Mouse (Mus musculus): Measurements from ENCODE around the gene Gnas. TPM values are rescaled to one million over a fixed set of nuclear protein-coding genes. Genes with fewer than 3 reads are reported as not detected.

Gnas gene
- polyA plus RNA-seq, 1 experiment from 2014 or later, result 1,578 TPM

DNA sequence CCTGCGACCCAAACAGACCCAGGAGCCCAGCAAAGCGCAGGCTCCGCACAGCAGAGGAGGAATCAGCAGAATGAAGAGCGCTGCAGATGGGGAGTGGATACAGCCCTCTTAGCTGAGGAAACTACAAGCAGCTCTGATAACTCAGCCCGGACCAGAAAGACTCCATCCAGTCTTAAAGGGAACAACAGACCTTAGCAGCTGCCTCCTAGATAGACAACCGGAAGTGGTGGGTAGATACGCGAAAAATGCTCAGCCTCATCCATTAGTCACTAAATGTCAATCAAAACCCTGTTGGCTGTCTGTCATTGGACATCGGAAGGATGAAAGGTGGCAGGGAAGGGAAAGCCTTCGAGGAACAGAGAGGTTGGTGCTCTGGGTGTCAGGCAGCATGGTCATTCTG is 82.5 kb downstream of the Gnas start:
- no peak for ATAC-seq (ENCODE audit: insufficient number of reproducible peaks, insufficient read depth, low FRiP score, low read depth)
- Histone ChIP-seq H3K9ac (ENCODE audit: low read length) (no peak overlapping the region), H3K4me1 (ENCODE audit: control insufficient read depth in 2 of 2, insufficient read depth in 2 of 2, low read length in 2 of 2) (no peaks in the 10 kb centered on the region), H3K27me3 (ENCODE audit: control insufficient read depth, insufficient read depth, low read length) (no peaks in the 10 kb centered on the region), H3K9me3 (ENCODE audit: control insufficient read depth, low read length) (no peaks in the 10 kb centered on the region), H3K4me3 (ENCODE audit: control insufficient read depth in 1 of 2, insufficient read depth in 1 of 2, low read depth in 1 of 2, low read length in 2 of 2) (no peak overlapping the region), H3K27ac (replicated peaks in 1 of 2; ENCODE audit: control insufficient read depth in 1 of 2, insufficient read depth in 1 of 2, low read depth in 2 of 2, low read length in 2 of 2) (no peak overlapping the region), H3K36me3 (ENCODE audit: control insufficient read depth, insufficient read depth, low read length) (no peaks in the 10 kb centered on the region), H3K4me2 (ENCODE audit: low read length) (no peak overlapping the region)
- 65% methylated on average over 10 of the region's 10 CpGs for WGBS

DNA sequence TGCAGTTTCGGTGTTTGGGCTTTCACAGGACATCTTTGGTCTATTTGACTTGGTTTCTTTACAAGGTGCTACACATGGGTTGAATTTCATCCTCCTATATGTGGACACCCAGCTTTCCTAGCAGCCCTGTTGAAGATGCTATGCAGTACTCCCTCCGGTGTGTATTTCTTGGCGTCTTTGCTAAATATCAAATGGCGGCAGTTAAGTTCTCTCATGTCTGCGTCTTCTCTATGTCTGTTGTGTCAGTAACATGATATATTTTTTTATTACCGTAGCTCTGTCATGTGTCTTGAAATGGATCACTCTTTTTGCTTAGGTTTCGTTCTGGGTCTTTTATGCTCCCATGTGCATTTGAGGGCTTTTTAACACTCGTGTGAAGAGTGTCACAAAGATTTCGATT is 96.9 kb downstream of the Gnas start:
- Histone ChIP-seq H3K36me3 (ENCODE audit: control insufficient read depth, insufficient read depth, low read length) (no peaks in the 10 kb centered on the region), H3K27ac (replicated peaks in 1 of 2; ENCODE audit: control insufficient read depth in 1 of 2, insufficient read depth in 1 of 2, low read depth in 2 of 2, low read length in 2 of 2) (no peak overlapping the region), H3K4me2 (ENCODE audit: low read length) (no peak overlapping the region), H3K9me3 (ENCODE audit: control insufficient read depth, low read length) (no peaks in the 10 kb centered on the region), H3K9ac (ENCODE audit: low read length) (no peak overlapping the region), H3K4me3 (ENCODE audit: control insufficient read depth in 1 of 2, insufficient read depth in 1 of 2, low read depth in 1 of 2, low read length in 2 of 2) (no peak overlapping the region), H3K4me1 (ENCODE audit: control insufficient read depth in 2 of 2, insufficient read depth in 2 of 2, low read length in 2 of 2) (no peaks in the 10 kb centered on the region), H3K27me3 (ENCODE audit: control insufficient read depth, insufficient read depth, low read length) (no peaks in the 10 kb centered on the region)
- 88% methylated on average over 9 of the region's 9 CpGs for WGBS
- no peak for ATAC-seq (ENCODE audit: insufficient number of reproducible peaks, insufficient read depth, low FRiP score, low read depth)

DNA sequence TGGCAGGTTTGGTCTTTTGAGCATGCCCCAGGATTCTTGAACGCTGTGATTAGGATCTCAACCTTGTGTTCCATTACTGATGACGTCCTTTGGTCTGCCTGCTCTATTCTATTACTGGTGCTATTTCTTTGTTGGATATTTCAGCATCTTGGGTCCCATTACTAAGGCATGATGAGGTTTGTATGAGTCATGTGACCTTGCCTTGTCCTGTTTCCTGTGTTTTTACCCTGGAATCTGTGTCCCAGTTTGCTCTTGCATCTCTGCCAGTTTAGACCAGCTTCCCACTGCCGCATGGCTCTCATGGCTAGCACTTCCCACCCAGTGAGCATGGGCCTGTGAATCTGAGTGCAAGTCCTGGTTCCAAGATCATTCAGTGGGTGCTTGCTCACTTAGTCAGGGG is 107.8 kb downstream of the Gnas start:
- 82% methylated on average over 3 of the region's 3 CpGs for WGBS
- H3K27ac ChIP-seq (replicated peaks in 1 of 2; ENCODE audit: control insufficient read depth in 1 of 2, insufficient read depth in 1 of 2, low read depth in 2 of 2, low read length in 2 of 2), result no peak overlapping the region
- ATAC-seq (ENCODE audit: insufficient number of reproducible peaks, insufficient read depth, low FRiP score, low read depth), result no peak
- H3K9me3 ChIP-seq (ENCODE audit: control insufficient read depth, low read length), result no peaks in the 10 kb centered on the region
- H3K4me2 ChIP-seq (ENCODE audit: low read length), result no peak overlapping the region
- no peak overlapping the region for H3K4me3 ChIP-seq (ENCODE audit: control insufficient read depth in 1 of 2, insufficient read depth in 1 of 2, low read depth in 1 of 2, low read length in 2 of 2)
- H3K4me1 ChIP-seq (ENCODE audit: control insufficient read depth in 2 of 2, insufficient read depth in 2 of 2, low read length in 2 of 2), result no peaks in the 10 kb centered on the region
- H3K36me3 ChIP-seq (ENCODE audit: control insufficient read depth, insufficient read depth, low read length), result no peaks in the 10 kb centered on the region
- H3K9ac ChIP-seq (ENCODE audit: low read length), result no peak overlapping the region
- H3K27me3 ChIP-seq (ENCODE audit: control insufficient read depth, insufficient read depth, low read length), result no peaks in the 10 kb centered on the region

DNA sequence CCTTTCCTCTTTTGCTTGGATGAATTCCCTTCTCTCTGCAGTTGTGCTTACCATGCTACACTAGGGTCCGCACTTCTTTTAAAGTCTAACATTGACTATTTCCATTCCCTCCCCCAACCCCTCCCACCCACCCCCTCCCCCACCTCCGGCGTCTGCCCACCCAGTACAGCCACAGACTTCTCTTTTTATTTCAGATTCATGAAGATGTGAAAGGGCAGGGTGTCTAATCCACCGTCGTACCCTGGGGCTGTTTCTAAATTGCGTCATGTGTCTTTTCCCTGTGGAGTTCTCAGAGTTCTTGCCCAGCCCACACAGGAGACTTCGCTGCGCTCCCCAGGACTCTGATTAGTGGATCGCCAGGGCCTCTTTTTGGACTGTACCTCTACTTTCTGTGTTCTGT is 108.4 kb downstream of the Gnas start:
- no peak for ATAC-seq (ENCODE audit: insufficient number of reproducible peaks, insufficient read depth, low FRiP score, low read depth)
- no peak overlapping the region for H3K4me3 ChIP-seq (ENCODE audit: control insufficient read depth in 1 of 2, insufficient read depth in 1 of 2, low read depth in 1 of 2, low read length in 2 of 2)
- WGBS, result 71% methylated on average over 9 of the region's 9 CpGs
- no peak overlapping the region for H3K9ac ChIP-seq (ENCODE audit: low read length)
- no peaks in the 10 kb centered on the region for H3K9me3 ChIP-seq (ENCODE audit: control insufficient read depth, low read length)
- no peak overlapping the region for H3K27ac ChIP-seq (replicated peaks in 1 of 2; ENCODE audit: control insufficient read depth in 1 of 2, insufficient read depth in 1 of 2, low read depth in 2 of 2, low read length in 2 of 2)
- no peaks in the 10 kb centered on the region for H3K4me1 ChIP-seq (ENCODE audit: control insufficient read depth in 2 of 2, insufficient read depth in 2 of 2, low read length in 2 of 2)
- no peak overlapping the region for H3K4me2 ChIP-seq (ENCODE audit: low read length)
- no peaks in the 10 kb centered on the region for H3K36me3 ChIP-seq (ENCODE audit: control insufficient read depth, insufficient read depth, low read length)
- no peaks in the 10 kb centered on the region for H3K27me3 ChIP-seq (ENCODE audit: control insufficient read depth, insufficient read depth, low read length)

DNA sequence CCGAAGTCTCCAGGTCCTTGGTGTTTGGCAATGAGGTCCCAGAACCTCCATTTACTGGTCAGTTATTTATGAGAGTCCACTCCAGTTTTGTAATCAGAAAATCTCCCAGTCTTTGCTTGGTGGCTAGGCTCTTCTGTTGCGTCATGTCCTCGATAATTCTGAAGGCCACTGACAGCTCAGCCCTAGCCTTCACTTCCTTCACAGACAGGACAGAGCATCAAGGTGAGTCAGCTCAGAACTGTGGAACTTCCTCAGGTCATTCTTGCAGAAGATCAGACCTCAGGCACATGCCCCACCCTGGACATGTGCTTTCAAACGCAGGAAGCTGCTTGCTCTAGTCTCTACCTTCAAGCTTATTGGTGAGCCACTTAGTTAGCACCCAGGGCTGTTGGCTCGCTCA is 109.3 kb downstream of the Gnas start:
- no peaks in the 10 kb centered on the region for H3K27me3 ChIP-seq (ENCODE audit: control insufficient read depth, insufficient read depth, low read length)
- no peaks in the 10 kb centered on the region for H3K4me1 ChIP-seq (ENCODE audit: control insufficient read depth in 2 of 2, insufficient read depth in 2 of 2, low read length in 2 of 2)
- no peak overlapping the region for H3K4me3 ChIP-seq (ENCODE audit: control insufficient read depth in 1 of 2, insufficient read depth in 1 of 2, low read depth in 1 of 2, low read length in 2 of 2)
- H3K9me3 ChIP-seq (ENCODE audit: control insufficient read depth, low read length), result no peaks in the 10 kb centered on the region
- no peaks in the 10 kb centered on the region for H3K36me3 ChIP-seq (ENCODE audit: control insufficient read depth, insufficient read depth, low read length)
- no peak overlapping the region for H3K27ac ChIP-seq (replicated peaks in 1 of 2; ENCODE audit: control insufficient read depth in 1 of 2, insufficient read depth in 1 of 2, low read depth in 2 of 2, low read length in 2 of 2)
- no peak overlapping the region for H3K4me2 ChIP-seq (ENCODE audit: low read length)
- H3K9ac ChIP-seq (ENCODE audit: low read length), result no peak overlapping the region
- ATAC-seq (ENCODE audit: insufficient number of reproducible peaks, insufficient read depth, low FRiP score, low read depth), result no peak
- 65% methylated on average over 5 of the region's 5 CpGs for WGBS

MicroRNAs within 50 kb of the gene (microRNA counts, 519-probe panel; counts per million panel counts)
- microRNA mmu-miR-296-3p, result 322 counts per million, percentile 70 among the panel's probes with 10 or more counts
- microRNA mmu-miR-296-5p, result 5,705 counts per million, percentile 86 among the panel's probes with 10 or more counts
- microRNA mmu-miR-298, result 322 counts per million, percentile 70 among the panel's probes with 10 or more counts

Small RNAs within 50 kb of the gene (microRNA-seq; reads per million reads assigned to microRNA genes)
- gene Gm27591 (not detected), gene Mir296 (3,721 reads per million, percentile 89 among the genes with 10 or more reads in this experiment), gene Mir298 (4,359 reads per million, percentile 91 among the genes with 10 or more reads in this experiment)

Other genes starting within 250 kb of the Gnas start
- gene Stx16, start 208.0 kb upstream of the Gnas start, polyA plus RNA-seq (2014; fragmentation: Nextera tagmentation; extraction: Ambion mirVana), result 6.9 and 7.9 TPM in 2 replicates
- gene Npepl1, start 174.0 kb upstream of the Gnas start, polyA plus RNA-seq (2014; fragmentation: Nextera tagmentation; extraction: Ambion mirVana), result 44.3 and 44.5 TPM in 2 replicates
- gene Gm20721, start 62.4 kb downstream of the Gnas start, polyA plus RNA-seq (2014; fragmentation: Nextera tagmentation; extraction: Ambion mirVana), result 6.8 and 7.5 TPM in 2 replicates
- gene Nelfcd, start 131.5 kb downstream of the Gnas start, polyA plus RNA-seq (2014; fragmentation: Nextera tagmentation; extraction: Ambion mirVana), result 77.0 and 79.3 TPM in 2 replicates
- 121 and 125 TPM in 2 replicates for gene Ctsz, start 154.7 kb downstream of the Gnas start, polyA plus RNA-seq (2014; fragmentation: Nextera tagmentation; extraction: Ambion mirVana)
- 1.8 and 2.3 TPM in 2 replicates for gene Tubb1, start 166.4 kb downstream of the Gnas start, polyA plus RNA-seq (2014; fragmentation: Nextera tagmentation; extraction: Ambion mirVana)
- gene Atp5e, start 179.8 kb downstream of the Gnas start, polyA plus RNA-seq (2014; fragmentation: Nextera tagmentation; extraction: Ambion mirVana), result 1,324 and 1,420 TPM in 2 replicates
- gene Prelid3b, start 188.8 kb downstream of the Gnas start, polyA plus RNA-seq (2014; fragmentation: Nextera tagmentation; extraction: Ambion mirVana), result 133 and 137 TPM in 2 replicates

Data from heart, embryonic 14.5 days (tissue).